Mouse (Mus musculus) adrenal gland, postnatal 25 days (tissue): ENCODE measurements around the gene Eif4b. TPM values are rescaled to one million over a fixed set of nuclear protein-coding genes. Genes with fewer than 3 reads are reported as not detected.

ENCODE experiments used
- DNase-seq: peaks from one replicate; pipeline ENCODE4 v3.0.0; 2021; ENCODE audit warnings: mixed read lengths
- total RNA-seq: library from RNA; stranded (reverse); gene quantifications from 2 replicates; pipeline ENCODE4 v1.2.3, GENCODE M21; 2021

Eif4b gene
- total RNA-seq, 1 experiment from 2014 or later: 270 TPM

DNA sequence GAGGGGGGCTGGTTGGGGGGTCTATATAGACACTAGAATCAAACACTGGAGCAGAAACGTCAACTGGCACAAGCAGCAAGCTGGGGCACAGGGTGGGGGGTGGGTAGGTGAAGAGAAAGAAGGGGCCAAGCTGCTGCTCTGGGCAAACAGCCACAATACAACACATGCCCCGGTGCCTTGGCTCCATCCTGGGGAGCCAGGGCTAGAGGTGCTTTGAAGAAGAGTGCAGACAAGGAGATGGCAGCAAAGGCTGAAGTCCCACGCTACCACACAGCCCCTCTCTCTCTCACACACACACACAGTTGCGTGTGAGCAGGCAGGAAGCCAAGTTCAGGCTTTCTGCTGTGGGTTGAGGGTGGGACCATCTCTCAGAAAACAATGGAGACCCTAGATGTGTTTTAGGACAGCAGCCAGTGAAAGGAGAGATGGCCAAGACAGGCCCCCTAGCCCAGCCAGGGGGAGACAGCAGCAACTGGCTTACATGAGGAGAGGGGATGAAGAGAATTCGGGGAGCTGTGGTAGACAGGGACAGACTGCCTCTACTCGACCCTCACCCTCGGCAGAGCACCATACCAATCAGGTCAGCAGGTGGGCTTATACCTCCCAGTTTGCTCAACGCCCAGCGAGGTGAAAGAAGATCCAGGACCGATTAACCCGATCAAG lies 43.3 kb downstream of the Eif4b start:
- DNase-seq: no peak

DNA sequence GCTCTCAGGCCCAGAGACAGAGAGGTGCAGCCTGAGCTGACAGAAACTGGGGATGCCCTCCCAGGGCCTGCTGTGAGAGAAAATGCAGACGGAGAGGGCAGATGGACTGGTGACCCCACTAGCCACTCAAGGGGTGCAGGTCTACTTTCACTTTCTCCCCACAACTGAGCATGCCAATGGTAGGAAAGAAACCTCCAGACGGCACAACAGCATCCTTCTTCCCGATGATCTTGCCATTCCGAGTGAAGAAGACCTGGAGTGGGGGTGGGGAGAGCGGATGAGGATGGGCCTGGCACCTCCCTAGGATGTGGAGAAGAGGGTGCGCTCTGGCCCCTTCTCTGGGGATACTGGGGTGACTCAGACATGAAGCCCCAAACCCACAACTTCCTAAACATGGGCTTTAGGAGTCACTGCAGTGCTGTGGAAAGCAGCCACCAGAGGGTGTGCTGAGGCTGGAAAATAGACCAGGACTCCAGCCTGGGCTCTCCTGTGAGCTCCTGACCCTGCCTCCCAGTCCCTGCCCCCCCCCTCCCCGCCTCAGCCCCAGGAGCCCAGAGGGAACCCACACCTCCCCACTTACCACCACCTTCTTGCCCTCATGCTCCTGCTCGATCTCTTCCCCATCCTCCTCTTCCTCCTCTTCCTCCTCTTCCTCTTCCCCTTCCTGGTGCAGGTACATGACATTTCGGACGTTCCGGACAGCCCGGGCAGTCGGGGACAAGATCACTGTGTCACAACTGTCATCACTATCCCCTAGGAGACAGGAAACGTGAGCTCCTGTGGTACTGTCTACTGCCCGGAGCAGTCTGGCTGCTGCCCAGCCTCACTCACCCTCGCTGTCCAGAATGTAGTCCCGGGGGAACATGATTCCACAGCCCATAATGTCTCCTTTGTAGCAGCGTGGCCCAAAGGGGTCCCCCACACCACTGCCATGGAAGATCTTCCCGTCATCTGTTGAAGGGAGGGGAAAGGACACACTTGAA lies 44.2 kb downstream of the Eif4b start:
- DNase-seq: no peak

DNA sequence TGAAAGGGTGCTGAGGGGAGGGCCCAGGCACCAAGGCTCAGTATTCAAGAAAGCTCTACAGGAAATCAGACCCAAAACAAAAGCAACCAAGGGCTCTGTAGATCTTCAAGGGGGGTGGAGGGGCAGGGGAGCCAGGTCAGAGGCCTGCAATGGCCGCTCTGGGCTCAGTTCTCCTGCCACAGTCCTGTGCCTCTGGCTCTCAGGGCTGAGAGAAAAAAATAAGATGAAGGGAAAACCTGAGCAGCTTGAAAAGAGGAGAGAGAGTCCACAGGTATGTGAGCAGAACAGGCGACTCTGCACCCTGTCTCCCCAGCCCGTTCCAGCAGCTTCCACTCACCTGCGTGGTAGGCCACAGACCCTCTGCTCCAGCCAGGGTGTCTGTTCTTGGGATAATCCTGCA lies 45.0 kb downstream of the Eif4b start:
- no peak for DNase-seq

GRCm38 (mm10) chr15:102119121-102119830 lies 45.7 kb downstream of the Eif4b start:
- DNase-seq: no peak

GRCm38 (mm10) chr15:102119831-102120170 lies 46.2 kb downstream of the Eif4b start:
- no peak for DNase-seq

GRCm38 (mm10) chr15:102120530-102120929 lies 47.0 kb downstream of the Eif4b start:
- no peak for DNase-seq

DNA sequence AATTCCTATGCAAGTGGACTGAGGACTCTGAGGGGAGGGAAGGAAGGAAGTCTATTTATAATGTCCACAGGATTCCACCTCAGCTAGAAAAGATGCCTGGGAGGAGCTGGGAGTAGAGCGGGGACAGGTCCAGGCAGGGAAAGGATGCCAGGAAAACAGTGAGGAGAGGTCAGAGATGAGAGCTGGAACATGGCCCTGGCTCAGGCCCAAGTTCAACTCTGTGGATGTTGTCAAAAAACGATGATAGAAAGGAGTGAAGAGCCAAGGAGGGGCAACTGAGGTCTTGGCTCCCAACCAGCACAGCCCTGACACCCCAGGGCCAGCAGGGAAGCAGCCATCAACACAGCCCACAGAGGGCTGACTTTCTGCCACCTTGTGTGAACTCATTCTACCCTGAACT lies 52.7 kb downstream of the Eif4b start:
- DNase-seq: peak; percentile 61

DNA sequence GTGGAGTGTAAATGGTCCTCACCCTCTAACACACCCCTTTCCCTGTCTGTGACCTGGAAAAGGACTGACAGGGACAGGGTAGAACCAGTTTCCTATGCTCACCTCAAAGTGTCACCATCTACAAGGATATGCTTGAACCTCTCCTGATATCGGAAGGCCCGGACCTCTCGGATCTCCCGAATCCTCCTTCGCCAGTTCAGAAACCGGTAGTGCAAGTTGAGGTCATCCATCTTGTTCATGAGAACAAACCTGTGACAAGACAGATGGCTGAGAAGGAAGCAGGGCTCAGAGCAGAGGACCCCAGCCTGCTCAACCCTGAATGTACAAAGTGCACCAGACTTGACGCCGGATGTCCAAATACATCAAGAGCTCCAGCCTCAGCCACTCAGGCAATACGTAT lies 59.7 kb downstream of the Eif4b start:
- DNase-seq: no peak

DNA sequence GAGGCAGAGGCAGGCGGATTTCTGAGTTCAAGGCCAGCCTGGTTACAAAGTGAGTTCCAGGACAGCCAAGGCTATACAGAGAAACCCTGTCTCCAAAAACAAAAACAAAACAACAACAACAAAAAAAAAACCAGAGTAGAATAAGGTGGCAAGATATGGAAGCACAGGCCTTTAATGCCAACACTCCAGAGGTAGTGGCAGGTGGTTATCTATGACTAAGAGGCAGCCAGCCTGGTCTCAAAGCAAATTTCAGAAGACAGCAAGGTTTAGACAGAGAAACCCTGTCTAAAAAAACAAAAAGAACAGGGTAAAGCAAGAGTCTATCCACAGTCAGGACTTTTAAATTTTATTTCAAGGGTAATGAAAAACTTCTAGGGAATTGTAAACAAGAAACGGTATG lies 61.1 kb downstream of the Eif4b start:
- no peak for DNase-seq

- no peak for DNase-seq
These were observed 62.1 kb downstream of the Eif4b start for GRCm38 (mm10) chr15:102135522-102136128.

- peak; percentile 97 for DNase-seq
These were observed 62.7 kb downstream of the Eif4b start, which contains the start of gene Spryd3 for GRCm38 (mm10) chr15:102136129-102136758. Gene Spryd3 (minus strand): TSS chr15:102136234.

DNA sequence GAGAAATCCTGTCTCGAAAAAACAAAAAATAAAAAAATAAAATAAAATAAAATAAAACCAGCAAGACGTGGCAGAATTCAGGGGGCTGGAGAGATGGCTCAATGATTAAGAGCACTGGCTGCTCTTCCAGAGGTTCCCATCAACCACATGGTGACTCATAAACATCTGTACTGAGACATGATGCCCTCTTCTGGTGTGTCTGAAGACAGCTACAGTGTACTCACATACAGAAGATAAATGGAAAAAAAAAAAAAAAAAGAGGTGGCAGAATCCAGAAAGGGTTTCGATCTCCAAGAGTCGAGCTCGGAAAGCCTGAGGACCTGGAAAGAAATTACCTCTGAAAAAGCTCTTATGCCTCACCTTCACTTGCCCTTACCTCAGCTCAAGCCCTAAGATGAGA lies 67.5 kb downstream of the Eif4b start:
- no peak for DNase-seq

GRCm38 (mm10) chr15:102142914-102143912 lies 69.6 kb downstream of the Eif4b start:
- no peak for DNase-seq

DNA sequence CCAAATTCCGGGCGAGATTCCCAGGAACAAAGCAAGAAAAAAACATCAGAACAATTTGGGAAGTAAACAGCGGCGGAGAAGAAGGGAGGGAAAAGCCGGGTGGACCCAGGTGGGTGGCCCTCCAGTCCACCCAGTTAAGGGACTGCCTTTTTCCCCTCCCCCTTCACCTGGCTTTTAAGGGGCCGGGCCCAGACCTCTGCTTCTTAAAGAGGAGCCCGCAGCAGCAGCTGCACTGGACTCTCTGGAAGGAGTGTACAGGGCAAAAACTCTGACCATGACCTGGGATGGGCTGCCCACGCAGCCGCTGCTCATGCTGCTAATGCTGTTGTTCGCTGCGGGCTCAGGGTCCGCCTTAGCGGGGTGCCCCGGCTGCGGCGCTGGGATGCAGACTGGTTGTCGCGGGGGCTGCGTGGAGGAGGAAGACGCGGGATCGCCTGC lies 70.7 kb downstream of the Eif4b start, which contains the start of gene Igfbp6:
Igfbp6 (plus strand) TSS at position 89 of the 438 bp plus-strand sequence.
- no peak for DNase-seq

DNA sequence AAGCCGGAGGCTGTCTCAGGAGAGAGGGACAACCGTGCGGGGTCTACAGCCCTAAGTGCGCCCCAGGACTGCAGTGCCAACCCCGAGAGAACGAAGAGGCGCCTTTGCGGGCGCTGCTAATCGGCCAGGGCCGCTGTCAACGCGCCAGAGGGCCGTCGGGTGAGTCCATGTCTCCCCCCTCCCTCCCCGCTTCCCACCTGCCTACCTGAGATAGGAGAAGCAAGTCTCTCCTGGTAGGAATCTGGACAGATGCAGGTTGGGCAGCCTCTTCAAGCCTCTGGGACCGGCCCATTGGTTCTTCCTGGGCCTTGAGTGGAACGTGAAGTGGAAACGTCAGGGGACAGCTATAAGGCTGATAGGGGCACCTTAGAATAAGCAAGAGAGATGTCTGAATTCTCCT lies 71.2 kb downstream of the Eif4b start:
- DNase-seq: no peak

DNA sequence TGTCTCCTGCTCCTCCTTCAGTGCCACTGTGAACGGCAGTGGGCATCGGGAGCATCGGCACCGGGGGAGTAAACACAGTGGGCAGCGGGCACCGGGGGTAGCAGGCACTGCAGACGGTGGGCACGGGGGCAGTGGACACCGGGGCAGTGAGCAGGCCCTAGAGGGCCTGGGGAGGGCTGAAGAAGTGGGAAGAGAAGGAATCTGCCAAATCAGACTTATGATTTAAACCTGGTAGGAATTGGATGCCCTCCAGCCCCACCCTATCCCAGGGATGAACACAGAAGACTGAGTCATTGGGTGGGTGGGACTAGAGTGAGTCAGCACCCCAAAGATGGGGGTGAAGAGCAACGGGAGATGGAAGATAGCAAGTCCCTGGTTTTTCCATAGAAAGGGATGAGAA lies 71.8 kb downstream of the Eif4b start:
- peak; percentile 78 for DNase-seq

DNA sequence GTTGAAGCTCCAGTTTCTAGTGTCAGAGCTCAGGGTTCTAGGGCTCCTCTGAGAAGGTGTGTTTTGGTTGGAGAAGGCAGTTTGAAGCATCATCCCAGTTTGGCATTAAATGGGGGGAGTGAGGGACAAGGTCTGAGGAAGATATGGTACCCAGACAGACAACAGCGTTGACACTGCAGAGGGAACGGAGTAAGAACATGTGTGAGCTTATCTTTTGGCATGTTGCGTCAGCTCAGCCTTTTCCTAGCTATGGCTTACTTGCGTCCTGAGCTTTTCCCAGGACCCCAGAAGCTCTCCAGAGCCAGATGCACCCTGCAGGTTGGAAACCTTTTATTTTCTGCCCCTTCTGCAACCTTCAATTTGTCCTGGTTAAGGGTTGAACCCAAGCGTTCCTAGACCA lies 72.5 kb downstream of the Eif4b start:
- DNase-seq: no peak
